Mouse (Mus musculus) embryonic fibroblast, embryonic 13.5 days (primary cell): Measurements from ENCODE around the gene Ubr4.

Experiments used
- CTCF ChIP-seq: IDR thresholded peaks from 2 replicates; pipeline ENCODE4 v1.5.1; 2011; ENCODE audit warnings: mild to moderate bottlenecking, control low read depth, low read length, moderate library complexity, borderline replicate concordance; ENCODE audit not compliant: insufficient read depth
- POLR2A ChIP-seq: IDR thresholded peaks from 2 replicates; pipeline ENCODE4 v1.6.1; 2011; ENCODE audit warnings: low read depth, mild to moderate bottlenecking, control low read depth, low read length, moderate library complexity

GRCm38 (mm10) chr4:139483461-139484105, 131.2 kb downstream of the Ubr4 start:
- TF ChIP-seq CTCF: no peak
- TF ChIP-seq POLR2A: no peak
